Mouse (Mus musculus) embryonic facial prominence, embryonic 12.5 days (tissue): ENCODE measurements at regions not wholly inside any gene's neighbourhood (a gene's known extent, or its start where the extent isn't known, plus 50 kb on each side); places are given as distances from the start of the nearest gene placed in this dataset.

Experiments used
- ATAC-seq: fragments of 200-750 bp; cut with Nextera tagmentation; 2 replicates; pipeline ENCODE4 v1.8.0; 2017; ENCODE audit not compliant: insufficient number of reproducible peaks, insufficient read depth, low FRiP score, low TSS enrichment
- H3K27ac ChIP-seq: fragments of 300-500 bp; sonication (generic); 2 replicates; pipeline ENCODE4 v1.5.1; 2016; ENCODE audit warnings: mild to moderate bottlenecking
- H3K27me3 ChIP-seq: fragments of 300-500 bp; sonication (generic); 2 replicates; pipeline ENCODE4 v1.6.1; 2016; ENCODE audit warnings: mild to moderate bottlenecking, moderate library complexity
- H3K36me3 ChIP-seq: fragments of 300-500 bp; sonication (generic); 2 replicates; pipeline ENCODE4 v1.6.1; 2016; ENCODE audit warnings: mild to moderate bottlenecking
- H3K4me1 ChIP-seq: fragments of 300-500 bp; sonication (generic); 2 replicates; pipeline ENCODE4 v1.6.1; 2016
- H3K4me2 ChIP-seq: fragments of 300-500 bp; sonication (generic); replicated peaks from 2 replicates; pipeline ENCODE4 v1.6.1; 2016; ENCODE audit warnings: mild to moderate bottlenecking, moderate library complexity
- H3K4me3 ChIP-seq: fragments of 300-500 bp; sonication (generic); 2 replicates; pipeline ENCODE4 v1.5.1; 2016; ENCODE audit warnings: mild to moderate bottlenecking
- H3K9ac ChIP-seq: fragments of 300-500 bp; sonication (generic); 2 replicates; pipeline ENCODE4 v1.6.1; 2016; ENCODE audit warnings: mild to moderate bottlenecking, moderate library complexity
- H3K9me3 ChIP-seq: fragments of 300-500 bp; sonication (generic); 2 replicates; pipeline ENCODE4 v1.6.1; 2016; ENCODE audit warnings: mild to moderate bottlenecking, moderate library complexity
- WGBS: fragments of 180-500 bp; shearing (Covaris S2); methylation state at CpG from one replicate; pipeline ENCODE4 v1.1.7; 2016; 5-methylcytosine and 5-hydroxymethylcytosine counted together

- H3K4me1 ChIP-seq, result peaks cover 6% of the 10 kb centered on the region; the same call in 1 of the 2 replicates
- no peak overlapping the region for H3K27ac ChIP-seq
- 21% methylated on average over 1 of the region's 1 CpGs for WGBS
- no peak overlapping the region for H3K4me2 ChIP-seq
- no peak for ATAC-seq
- no peak overlapping the region for H3K4me3 ChIP-seq
- no peaks in the 10 kb centered on the region for H3K36me3 ChIP-seq
- H3K9ac ChIP-seq, result no peak overlapping the region
- H3K9me3 ChIP-seq, result no peaks in the 10 kb centered on the region
- H3K27me3 ChIP-seq, result no peaks in the 10 kb centered on the region
Measured at GRCm38 (mm10) chr4:64696134-64696533, 427.8 kb upstream of the Pappa start.

- no peak overlapping the region for H3K4me3 ChIP-seq
- no peaks in the 10 kb centered on the region for H3K4me1 ChIP-seq
- H3K27me3 ChIP-seq, result no peaks in the 10 kb centered on the region
- no peaks in the 10 kb centered on the region for H3K36me3 ChIP-seq
- H3K9me3 ChIP-seq, result no peaks in the 10 kb centered on the region
- no peak overlapping the region for H3K9ac ChIP-seq
- H3K27ac ChIP-seq, result no peak overlapping the region
- 8% methylated on average over 3 of the region's 3 CpGs for WGBS
- ATAC-seq, result no peak
- H3K4me2 ChIP-seq, result no peak overlapping the region
Measured at GRCm38 (mm10) chr4:64723296-64723695, 400.7 kb upstream of the Pappa start.

GRCm38 (mm10) chr4:64724851-64725250 is 399.1 kb upstream of the Pappa start:
- H3K4me2 ChIP-seq, result no peak overlapping the region
- H3K27ac ChIP-seq, result no peak overlapping the region
- H3K9me3 ChIP-seq, result no peaks in the 10 kb centered on the region
- H3K9ac ChIP-seq, result no peak overlapping the region
- ATAC-seq, result no peak
- 78% methylated on average over 1 of the region's 1 CpGs for whole genome bisulfite sequencing
- H3K4me1 ChIP-seq, result no peaks in the 10 kb centered on the region
- no peaks in the 10 kb centered on the region for H3K27me3 ChIP-seq
- H3K36me3 ChIP-seq, result no peaks in the 10 kb centered on the region
- no peak overlapping the region for H3K4me3 ChIP-seq

- no peaks in the 10 kb centered on the region for H3K9me3 ChIP-seq
- H3K9ac ChIP-seq, result no peak overlapping the region
- 28% methylated on average over 4 of the region's 4 CpGs for WGBS
- no peaks in the 10 kb centered on the region for H3K27me3 ChIP-seq
- no peak overlapping the region for H3K4me2 ChIP-seq
- ATAC-seq, result no peak
- no peak overlapping the region for H3K27ac ChIP-seq
- H3K36me3 ChIP-seq, result no peaks in the 10 kb centered on the region
- no peak overlapping the region for H3K4me3 ChIP-seq
- H3K4me1 ChIP-seq, result peaks cover 3% of the 10 kb centered on the region; the same call in 1 of the 2 replicates
Measured at GRCm38 (mm10) chr4:64755986-64756385, 368.0 kb upstream of the Pappa start.

GRCm38 (mm10) chr4:64768610-64769009 is 355.4 kb upstream of the Pappa start:
- H3K9ac ChIP-seq, result no peak overlapping the region
- no peak overlapping the region for H3K27ac ChIP-seq
- no peak for ATAC-seq
- H3K36me3 ChIP-seq, result no peaks in the 10 kb centered on the region
- no peak overlapping the region for H3K4me3 ChIP-seq
- H3K9me3 ChIP-seq, result no peaks in the 10 kb centered on the region
- no peak overlapping the region for H3K4me2 ChIP-seq
- no peaks in the 10 kb centered on the region for H3K27me3 ChIP-seq
- H3K4me1 ChIP-seq, result no peaks in the 10 kb centered on the region
- 77% methylated on average over 1 of the region's 1 CpGs for WGBS

- H3K27ac ChIP-seq, result no peak overlapping the region
- H3K4me3 ChIP-seq, result no peak overlapping the region
- no peaks in the 10 kb centered on the region for H3K27me3 ChIP-seq
- no peak overlapping the region for H3K9ac ChIP-seq
- 74% methylated on average over 7 of the region's 7 CpGs for WGBS
- peaks cover 11% of the 10 kb centered on the region; the same call in 1 of the 2 replicates for H3K4me1 ChIP-seq
- no peak overlapping the region for H3K4me2 ChIP-seq
- no peaks in the 10 kb centered on the region for H3K36me3 ChIP-seq
- H3K9me3 ChIP-seq, result no peaks in the 10 kb centered on the region
- ATAC-seq, result no peak
Measured at GRCm38 (mm10) chr4:64803886-64804285, 320.1 kb upstream of the Pappa start.

- no peak overlapping the region for H3K4me3 ChIP-seq
- peaks cover 11% of the 10 kb centered on the region; the same call in 1 of the 2 replicates for H3K4me1 ChIP-seq
- no peak for ATAC-seq
- no peak overlapping the region for H3K9ac ChIP-seq
- H3K9me3 ChIP-seq, result no peaks in the 10 kb centered on the region
- 49% methylated on average over 2 of the region's 2 CpGs for whole genome bisulfite sequencing
- H3K4me2 ChIP-seq, result no peak overlapping the region
- no peaks in the 10 kb centered on the region for H3K36me3 ChIP-seq
- H3K27me3 ChIP-seq, result no peaks in the 10 kb centered on the region
- no peak overlapping the region for H3K27ac ChIP-seq
Measured at GRCm38 (mm10) chr4:64804996-64805395, 319.0 kb upstream of the Pappa start.

GRCm38 (mm10) chr4:64807148-64807547 is 316.8 kb upstream of the Pappa start:
- Histone ChIP-seq H3K4me3 (no peak overlapping the region), H3K27me3 (no peaks in the 10 kb centered on the region), H3K4me2 (no peak overlapping the region), H3K4me1 (peaks cover 11% of the 10 kb centered on the region; the same call in 1 of the 2 replicates), H3K27ac (no peak overlapping the region), H3K9ac (no peak overlapping the region), H3K9me3 (no peaks in the 10 kb centered on the region), H3K36me3 (no peaks in the 10 kb centered on the region)
- 82% methylated on average over 1 of the region's 1 CpGs for WGBS
- ATAC-seq, result 0 out of 2 replicates have a peak, but pooled peaks have one; percentile 74

- Histone ChIP-seq H3K4me3 (no peak overlapping the region), H3K36me3 (no peaks in the 10 kb centered on the region), H3K9me3 (no peaks in the 10 kb centered on the region), H3K27ac (no peak overlapping the region), H3K9ac (no peak overlapping the region), H3K27me3 (no peaks in the 10 kb centered on the region), H3K4me1 (peaks cover 5% of the 10 kb centered on the region; the same call in 1 of the 2 replicates), H3K4me2 (no peak overlapping the region)
- ATAC-seq, result no peak
Measured at GRCm38 (mm10) chr4:64811974-64812373, 312.0 kb upstream of the Pappa start.

- WGBS, result 74% methylated on average over 4 of the region's 4 CpGs
- Histone ChIP-seq H3K27ac (no peak overlapping the region), H3K4me1 (no peaks in the 10 kb centered on the region), H3K27me3 (no peaks in the 10 kb centered on the region), H3K4me2 (no peak overlapping the region), H3K36me3 (no peaks in the 10 kb centered on the region), H3K4me3 (no peak overlapping the region), H3K9me3 (no peaks in the 10 kb centered on the region), H3K9ac (no peak overlapping the region)
- no peak for ATAC-seq
Measured at GRCm38 (mm10) chr4:64812812-64813211, 311.2 kb upstream of the Pappa start.

- Histone ChIP-seq H3K36me3 (no peaks in the 10 kb centered on the region), H3K9me3 (no peaks in the 10 kb centered on the region), H3K4me2 (no peak overlapping the region), H3K27me3 (no peaks in the 10 kb centered on the region), H3K9ac (no peak overlapping the region), H3K27ac (no peak overlapping the region), H3K4me3 (no peak overlapping the region), H3K4me1 (no peaks in the 10 kb centered on the region)
- ATAC-seq, result no peak
- WGBS, result 51% methylated on average over 2 of the region's 2 CpGs
Measured at GRCm38 (mm10) chr4:64832882-64833281, 291.1 kb upstream of the Pappa start.

GRCm38 (mm10) chr4:64874521-64874920 is 249.5 kb upstream of the Pappa start:
- H3K4me2 ChIP-seq, result no peak overlapping the region
- H3K4me1 ChIP-seq, result no peaks in the 10 kb centered on the region
- WGBS, result 80% methylated on average over 2 of the region's 2 CpGs
- H3K9ac ChIP-seq, result no peak overlapping the region
- no peak overlapping the region for H3K4me3 ChIP-seq
- no peak overlapping the region for H3K27ac ChIP-seq
- H3K27me3 ChIP-seq, result no peaks in the 10 kb centered on the region
- H3K36me3 ChIP-seq, result no peaks in the 10 kb centered on the region
- no peak for ATAC-seq
- no peaks in the 10 kb centered on the region for H3K9me3 ChIP-seq

GRCm38 (mm10) chr4:64876924-64877323 is 247.1 kb upstream of the Pappa start:
- Histone ChIP-seq H3K4me1 (no peaks in the 10 kb centered on the region), H3K4me2 (no peak overlapping the region), H3K36me3 (no peaks in the 10 kb centered on the region), H3K4me3 (no peak overlapping the region), H3K9ac (no peak overlapping the region), H3K27ac (no peak overlapping the region), H3K9me3 (no peaks in the 10 kb centered on the region), H3K27me3 (no peaks in the 10 kb centered on the region)
- WGBS, result 100% methylated on average over 1 of the region's 1 CpGs
- ATAC-seq, result no peak
